Mouse (Mus musculus) G1E (cell line): ENCODE measurements around the gene Gabbr2. TPM values are rescaled to one million over a fixed set of nuclear protein-coding genes. Genes with fewer than 3 reads are reported as not detected.

Experiments used
- ATAC-seq: 2 replicates; pipeline ENCODE4 v1.8.0; 2016; ENCODE audit warnings: mild to moderate bottlenecking; ENCODE audit not compliant: insufficient number of reproducible peaks, poor library complexity, low FRiP score, severe bottlenecking; ENCODE audit errors: extremely low read depth
- DNase-seq: peaks from one replicate; pipeline ENCODE4 v3.0.0; 2012; ENCODE audit warnings: low spot score
- H3K27me3 ChIP-seq: 2 replicates; pipeline ENCODE4 v1.6.1; 2012; ENCODE audit warnings: mild to moderate bottlenecking, low read length, inconsistent platforms; ENCODE audit not compliant: insufficient read depth
- H3K36me3 ChIP-seq: replicated peaks from 2 replicates; pipeline ENCODE3; 2012; ENCODE audit warnings: mild to moderate bottlenecking, inconsistent platforms
- H3K4me1 ChIP-seq: 2 replicates; pipeline ENCODE4 v1.6.1; 2012; ENCODE audit warnings: low read depth, low read length, inconsistent platforms, mixed read lengths; ENCODE audit not compliant: insufficient read depth
- H3K4me3 ChIP-seq: 2 replicates; pipeline ENCODE4 v1.5.1; 2012; ENCODE audit warnings: low read depth, mild to moderate bottlenecking, inconsistent platforms, low read length, moderate library complexity, mixed read lengths
- H3K9me3 ChIP-seq: replicated peaks from 2 replicates; pipeline ENCODE4 v1.6.1; 2012; ENCODE audit warnings: inconsistent platforms
- CTCF ChIP-seq: IDR thresholded peaks from 2 replicates; pipeline ENCODE4 v1.5.1; 2012; ENCODE audit warnings: low read depth, low read length, inconsistent platforms, mixed read lengths
- GATA1 ChIP-seq: IDR thresholded peaks from 2 replicates; pipeline ENCODE4 v1.6.1; 2012; ENCODE audit warnings: borderline replicate concordance, low read length, inconsistent platforms, mixed read lengths
- GATA2 ChIP-seq: IDR thresholded peaks from 2 replicates; pipeline ENCODE4 v1.6.1; 2012; ENCODE audit warnings: low read depth, low read length, inconsistent platforms, borderline replicate concordance
- POLR2AphosphoS5 ChIP-seq: IDR thresholded peaks from 2 replicates; pipeline ENCODE4 v1.6.1; 2012; ENCODE audit warnings: low read depth, low read length, inconsistent platforms; ENCODE audit not compliant: insufficient replicate concordance
- TAL1 ChIP-seq: conservative IDR thresholded peaks from 2 replicates; pipeline ENCODE4 v1.6.1; 2012; ENCODE audit warnings: low read depth, low read length, inconsistent platforms, mixed read lengths
- polyA plus RNA-seq: library from polyadenylated mRNA; stranded (reverse); fragments of >175 nt; gene quantifications from 2 replicates; pipeline ENCODE4 v1.2.3, GENCODE M21; 2012
- total RNA-seq, 2 experiments: library from RNA; stranded (forward) in 1 of 2; stranded (reverse) in 1 of 2; fragments of 200-1000 nt in 1 of 2; fragments of >200 nt in 1 of 2; fragmentation: Nextera tagmentation in 1 of 2; gene quantifications; 2 replicates each; pipeline ENCODE4 v1.2.3; 2014 to 2017

Gene Gabbr2
- total and polyA plus RNA-seq, 3 experiments, result 0.05 TPM; not detected in 2

DNA sequence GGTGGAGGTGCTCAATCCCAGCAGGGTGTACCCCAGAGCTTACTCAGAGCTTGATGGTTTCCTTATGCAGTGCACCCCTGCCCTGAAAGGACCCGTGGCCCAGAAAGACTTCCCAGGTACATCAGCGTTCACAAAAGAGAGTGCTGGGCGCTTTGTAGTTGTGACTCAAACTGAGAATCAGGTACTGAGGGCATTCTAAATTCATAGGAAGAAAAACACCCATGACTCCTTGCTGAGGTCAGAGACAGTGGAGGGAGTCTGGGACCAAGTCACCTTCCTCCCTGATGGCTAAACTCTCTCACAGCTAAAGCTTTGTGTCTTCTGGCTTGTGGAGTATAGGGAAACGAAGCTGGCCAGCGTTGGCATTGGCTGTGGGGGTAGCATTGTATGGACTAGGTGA, 325.3 kb downstream of the Gabbr2 start:
- Histone ChIP-seq H3K4me3 (no peak overlapping the region), H3K4me1 (peaks cover 11% of the 10 kb centered on the region), H3K36me3 (no peaks in the 10 kb centered on the region), H3K27me3 (peaks cover 45% of the 10 kb centered on the region), H3K9me3 (no peaks in the 10 kb centered on the region)
- no peak for TF ChIP-seq POLR2AphosphoS5
- TF ChIP-seq TAL1, result no peak
- TF ChIP-seq GATA1, result no peak
- TF ChIP-seq GATA2, result no peak
- TF ChIP-seq CTCF, result no peak
- DNase-seq, result no peak
- ATAC-seq, result no peak

DNA sequence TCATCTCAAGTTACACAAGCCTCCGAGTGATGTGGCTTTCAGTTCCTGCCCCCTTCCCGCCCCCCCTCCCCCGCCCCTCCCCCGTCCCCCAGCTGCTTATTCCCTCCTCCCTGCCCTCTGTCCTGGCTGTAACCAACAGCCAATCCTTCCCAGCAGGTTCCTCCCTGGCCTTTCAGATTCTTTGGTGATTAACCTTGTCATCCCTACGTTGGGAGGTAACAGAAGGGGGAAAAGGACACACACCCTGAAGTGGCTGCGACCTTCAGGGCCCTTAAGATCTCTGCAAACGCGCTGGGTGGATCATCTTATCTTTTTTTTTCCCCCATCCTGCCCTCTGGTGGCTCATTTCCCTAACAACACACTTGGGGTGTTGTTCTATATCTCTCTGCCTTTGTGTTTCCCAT, 326.3 kb downstream of the Gabbr2 start:
- TF ChIP-seq CTCF (no peak), TAL1 (no peak), GATA1 (no peak), POLR2AphosphoS5 (no peak), GATA2 (no peak)
- DNase-seq, result no peak
- Histone ChIP-seq H3K4me3 (no peak overlapping the region), H3K4me1 (peaks cover 11% of the 10 kb centered on the region), H3K9me3 (no peaks in the 10 kb centered on the region), H3K27me3 (peaks cover 47% of the 10 kb centered on the region), H3K36me3 (no peaks in the 10 kb centered on the region)
- no peak for ATAC-seq

DNA sequence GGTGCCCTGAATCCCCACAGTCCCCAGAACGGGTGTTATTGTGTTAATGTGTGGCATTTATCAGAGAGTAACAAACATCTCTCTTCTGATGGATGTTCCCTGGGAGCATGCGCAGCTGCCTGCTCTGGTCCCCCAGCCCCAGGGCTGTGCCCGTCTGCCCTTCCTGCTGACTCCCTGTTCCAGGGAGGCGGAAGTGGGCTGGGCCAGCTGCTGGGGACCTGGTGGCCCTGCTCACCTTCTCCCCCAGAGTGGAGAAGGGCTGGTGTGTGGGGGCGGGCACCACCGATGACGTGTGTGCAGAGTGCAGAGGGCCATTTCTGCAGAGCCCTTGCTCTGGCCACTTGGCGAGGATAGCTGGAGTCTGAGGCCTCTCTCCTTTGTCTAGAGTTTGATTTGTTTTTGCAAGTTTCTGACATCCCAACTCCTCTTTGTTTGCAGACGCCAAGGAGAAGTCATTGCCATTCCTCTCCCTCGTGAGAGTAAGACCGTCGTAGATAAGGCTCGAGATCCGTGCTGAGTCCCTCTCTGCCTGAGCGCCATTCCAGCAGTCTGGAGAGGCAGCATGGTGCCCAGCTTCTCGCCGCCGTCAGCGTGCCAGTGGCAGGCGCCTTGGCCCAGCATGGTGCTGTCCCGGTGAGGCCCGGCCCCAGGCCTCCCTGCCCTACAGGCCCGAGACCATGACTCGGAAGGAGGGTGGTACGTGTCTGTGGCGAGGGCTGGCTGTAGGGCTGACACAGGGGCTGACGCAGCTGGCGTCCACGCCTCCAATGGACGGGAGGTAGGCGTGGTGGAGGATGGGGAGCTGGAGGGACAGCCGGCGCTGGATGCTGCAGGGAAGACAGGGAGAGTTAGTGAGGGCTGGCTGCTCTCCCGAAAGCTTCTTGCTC, 327.3 kb downstream of the Gabbr2 start:
- DNase-seq (no peak), ATAC-seq (no peak)
- no peak for TF ChIP-seq GATA1
- H3K36me3 ChIP-seq, result no peaks in the 10 kb centered on the region
- H3K4me3 ChIP-seq, result peak overlapping the region; percentile 43; the same call in 1 of the 2 replicates
- H3K4me1 ChIP-seq, result peaks cover 11% of the 10 kb centered on the region
- peaks cover 54% of the 10 kb centered on the region for H3K27me3 ChIP-seq
- H3K9me3 ChIP-seq, result no peaks in the 10 kb centered on the region

DNA sequence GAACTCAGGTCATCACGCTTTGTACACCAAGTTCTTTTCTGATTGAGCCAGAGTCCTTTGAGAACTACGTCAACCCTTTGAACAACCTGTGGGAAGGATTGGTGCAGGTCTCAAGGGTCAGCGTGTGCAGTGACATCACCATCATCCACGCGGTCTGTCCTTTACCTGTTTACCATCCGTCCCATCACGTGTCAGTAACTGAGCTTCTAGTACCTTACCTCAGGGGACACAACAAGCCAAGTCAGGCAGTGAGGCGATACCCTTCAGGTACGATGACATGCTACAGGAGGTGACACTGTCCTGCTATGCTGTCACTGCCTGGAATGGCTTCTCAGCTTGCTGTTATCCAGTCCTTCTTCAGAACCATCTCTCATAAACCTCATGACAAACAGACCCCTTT, 330.2 kb downstream of the Gabbr2 start:
- no peaks in the 10 kb centered on the region for H3K9me3 ChIP-seq
- no peak for ATAC-seq
- H3K36me3 ChIP-seq, result no peaks in the 10 kb centered on the region
- peaks cover 52% of the 10 kb centered on the region for H3K27me3 ChIP-seq
- no peak overlapping the region for H3K4me3 ChIP-seq
- DNase-seq, result no peak
- TF ChIP-seq POLR2AphosphoS5 (no peak), CTCF (no peak), TAL1 (no peak), GATA1 (no peak), GATA2 (no peak)
- peaks cover 14% of the 10 kb centered on the region for H3K4me1 ChIP-seq

DNA sequence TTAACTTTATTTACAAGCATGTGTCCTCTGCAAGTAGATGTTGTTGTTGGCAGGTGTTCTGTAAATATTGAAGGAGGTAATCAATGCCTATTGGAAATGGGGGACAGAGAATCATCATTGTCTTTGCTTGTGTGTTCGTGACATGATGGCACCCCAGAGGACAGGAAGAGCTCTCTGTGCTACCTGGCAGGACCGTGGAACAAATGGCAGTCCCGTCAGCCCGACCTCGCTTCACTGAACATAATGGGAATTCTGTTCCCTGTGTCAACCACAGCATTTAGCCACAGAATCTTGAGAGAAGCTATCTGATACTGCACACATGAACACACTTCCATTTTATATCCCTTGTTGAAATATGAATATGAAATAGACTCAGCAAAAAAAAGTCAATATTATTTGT, 332.7 kb downstream of the Gabbr2 start:
- TF ChIP-seq GATA2 (no peak), TAL1 (no peak), POLR2AphosphoS5 (no peak), CTCF (no peak), GATA1 (no peak)
- DNase-seq (no peak), ATAC-seq (no peak)

DNA sequence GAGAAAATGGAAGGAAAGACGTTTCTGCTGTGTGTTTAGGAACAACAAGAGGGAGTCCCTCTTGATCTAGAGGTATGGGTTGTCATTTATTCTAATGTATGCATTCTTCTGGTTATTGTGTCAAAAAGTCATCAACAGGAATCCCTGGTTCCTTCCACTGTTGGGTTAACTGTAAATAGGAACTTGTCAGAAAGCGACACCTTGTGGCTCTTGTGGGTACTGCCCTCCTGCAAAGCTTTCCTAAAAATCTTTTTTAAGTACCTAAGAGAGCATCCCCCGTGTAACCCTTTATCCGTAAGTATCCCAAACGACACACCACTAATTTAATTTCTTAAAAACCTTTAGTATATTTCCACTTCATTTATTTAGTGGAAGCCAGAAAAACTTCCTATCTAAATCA, 334.6 kb downstream of the Gabbr2 start:
- peak; percentile 28 for DNase-seq
- peak; percentile 34; the same call in 1 of the 2 replicates for ATAC-seq
- Histone ChIP-seq H3K27me3 (peaks cover 30% of the 10 kb centered on the region), H3K4me3 (no peak overlapping the region), H3K4me1 (peaks cover 5% of the 10 kb centered on the region; the same call in 1 of the 2 replicates), H3K9me3 (no peaks in the 10 kb centered on the region), H3K36me3 (no peaks in the 10 kb centered on the region)
- peak; percentile 84 for TF ChIP-seq CTCF
- TF ChIP-seq TAL1, result no peak

More for the DNA sequence above, 332.7 kb downstream of the Gabbr2 start:
- Histone ChIP-seq H3K4me3 (no peak overlapping the region), H3K36me3 (no peaks in the 10 kb centered on the region), H3K9me3 (no peaks in the 10 kb centered on the region), H3K4me1 (peaks cover 5% of the 10 kb centered on the region), H3K27me3 (peaks cover 41% of the 10 kb centered on the region)

DNA sequence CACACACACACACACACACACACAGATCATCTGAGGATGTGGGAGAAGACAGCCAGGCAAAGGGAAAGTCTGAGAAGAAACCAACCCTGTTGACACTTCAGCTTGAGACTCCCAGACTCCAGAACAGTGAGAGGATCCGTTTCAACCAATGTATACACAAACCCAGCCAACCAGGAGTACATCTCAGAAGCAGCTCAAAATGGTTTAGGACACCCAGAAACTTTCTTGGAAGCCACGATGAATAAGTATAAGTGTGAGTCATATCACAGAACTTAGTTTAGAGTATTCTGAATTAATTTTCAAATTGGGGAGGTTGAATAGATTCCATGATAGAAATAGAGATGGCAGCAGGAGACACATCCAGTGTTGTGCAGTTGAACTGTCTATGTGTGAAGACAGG, 335.7 kb downstream of the Gabbr2 start:
- H3K4me3 ChIP-seq, result no peak overlapping the region
- H3K9me3 ChIP-seq, result no peaks in the 10 kb centered on the region
- TF ChIP-seq POLR2AphosphoS5, result no peak
- TF ChIP-seq TAL1, result no peak
- no peak for TF ChIP-seq CTCF
- TF ChIP-seq GATA2, result no peak
- no peak for TF ChIP-seq GATA1
- peaks cover 25% of the 10 kb centered on the region for H3K27me3 ChIP-seq
- H3K4me1 ChIP-seq, result peaks cover 2% of the 10 kb centered on the region; the same call in 1 of the 2 replicates
- ATAC-seq (no peak), DNase-seq (no peak)
- H3K36me3 ChIP-seq, result no peaks in the 10 kb centered on the region
